Mouse (Mus musculus): ENCODE measurements around the gene Zc3h7a.
"Not testable (repeated sequence)": the region's sequence is repeated elsewhere in the genome, so short reads cannot be mapped to it uniquely, and the experiment has no call there.

Zc3h7a gene

DNA sequence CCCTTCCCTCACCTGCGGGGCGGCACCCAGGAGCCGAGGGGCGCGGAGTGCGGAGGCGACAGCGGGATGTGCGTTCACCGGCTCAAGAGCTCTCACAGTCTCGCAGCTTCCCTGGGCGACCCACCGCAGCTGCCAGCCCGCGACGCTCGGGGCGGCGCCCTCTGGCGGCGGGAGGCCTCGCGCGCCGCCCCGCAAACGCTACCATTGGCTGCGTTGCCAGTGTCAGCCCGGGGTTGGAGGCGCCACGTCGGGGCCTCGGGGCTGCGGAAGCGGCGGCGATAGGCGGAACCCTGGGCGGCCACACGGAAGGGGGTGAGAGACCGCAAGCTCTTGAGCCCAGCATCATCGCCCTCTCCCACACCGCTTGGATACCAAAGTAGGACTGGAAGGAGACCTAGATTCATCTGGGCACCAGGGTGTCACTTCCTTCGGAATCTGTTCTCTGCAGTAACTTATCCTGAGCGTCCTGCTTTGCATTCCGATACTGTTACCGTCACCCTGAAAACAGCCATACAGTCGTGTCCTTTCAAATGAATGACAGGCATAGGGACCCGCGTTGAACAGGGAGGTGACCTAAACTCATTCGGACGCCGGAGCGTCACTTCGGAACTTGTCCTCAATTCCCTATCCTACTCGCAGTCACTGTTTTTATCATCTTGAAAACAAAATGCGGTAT, at the start of gene Zc3h7a:
TSS of gene Zc3h7a (minus strand) at position 186 of the 676 bp plus-strand sequence.
- peak; percentile 76 for DNase-seq (ENCODE audit: low spot score)

DNA sequence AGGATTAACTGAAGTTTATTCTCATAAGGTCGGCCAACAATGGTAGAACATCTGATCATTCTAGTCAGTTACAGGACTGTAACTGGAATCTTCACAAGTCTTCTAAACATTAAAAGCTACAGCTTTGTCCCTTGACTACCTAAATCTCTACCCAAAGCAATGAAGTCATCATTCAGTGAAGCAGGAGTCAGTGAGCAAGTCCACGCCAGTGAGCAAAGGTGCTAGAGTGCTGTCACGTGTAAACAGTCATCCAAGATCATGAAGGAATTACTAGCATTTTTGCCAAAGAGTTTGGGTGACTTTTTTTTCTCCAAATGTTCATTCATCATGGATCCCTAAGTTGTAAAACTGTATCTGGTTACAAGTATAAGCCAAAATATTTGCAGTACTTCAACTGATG, 41.6 kb upstream of the Zc3h7a start:
- no peak for DNase-seq (ENCODE audit: low spot score)

DNA sequence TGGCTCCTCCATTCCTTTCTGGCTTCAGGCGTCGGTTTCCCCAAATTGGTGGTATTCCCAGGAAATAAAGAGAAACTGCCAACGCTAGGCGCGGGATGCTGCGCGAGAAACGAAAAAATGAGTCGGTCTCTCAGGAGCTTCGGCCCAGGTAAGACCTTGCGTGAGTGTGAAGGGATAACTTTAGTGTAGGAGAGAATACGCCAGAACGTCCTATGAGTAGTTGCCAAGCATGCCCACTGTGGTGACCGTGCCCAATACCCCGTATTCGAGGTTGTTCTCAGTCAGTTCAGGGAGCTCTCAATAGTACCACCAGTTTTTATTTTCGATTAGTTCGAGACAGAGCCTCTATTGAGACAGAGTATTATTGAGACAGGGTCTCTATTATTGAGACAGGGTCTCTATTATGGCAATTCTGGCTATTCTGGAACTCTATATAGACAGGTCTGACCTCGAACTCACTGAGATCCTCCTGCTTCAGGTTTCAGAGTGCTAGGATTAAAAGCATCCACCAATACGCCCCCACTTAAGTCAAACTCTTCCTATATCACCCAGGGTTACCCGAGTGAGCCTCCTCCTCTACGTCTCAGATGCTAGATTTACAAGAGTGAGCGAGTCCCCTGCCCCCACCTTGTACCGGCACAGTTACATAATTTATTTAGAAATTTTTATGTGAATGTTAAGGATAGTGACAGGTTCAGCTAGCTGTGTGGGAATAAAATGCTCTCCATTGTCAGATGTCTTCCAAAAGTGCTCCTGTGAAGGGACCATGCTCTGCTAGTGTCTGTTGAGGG, 27.6 kb upstream of the Zc3h7a start:
- no peak for DNase-seq (ENCODE audit: low spot score)

DNA sequence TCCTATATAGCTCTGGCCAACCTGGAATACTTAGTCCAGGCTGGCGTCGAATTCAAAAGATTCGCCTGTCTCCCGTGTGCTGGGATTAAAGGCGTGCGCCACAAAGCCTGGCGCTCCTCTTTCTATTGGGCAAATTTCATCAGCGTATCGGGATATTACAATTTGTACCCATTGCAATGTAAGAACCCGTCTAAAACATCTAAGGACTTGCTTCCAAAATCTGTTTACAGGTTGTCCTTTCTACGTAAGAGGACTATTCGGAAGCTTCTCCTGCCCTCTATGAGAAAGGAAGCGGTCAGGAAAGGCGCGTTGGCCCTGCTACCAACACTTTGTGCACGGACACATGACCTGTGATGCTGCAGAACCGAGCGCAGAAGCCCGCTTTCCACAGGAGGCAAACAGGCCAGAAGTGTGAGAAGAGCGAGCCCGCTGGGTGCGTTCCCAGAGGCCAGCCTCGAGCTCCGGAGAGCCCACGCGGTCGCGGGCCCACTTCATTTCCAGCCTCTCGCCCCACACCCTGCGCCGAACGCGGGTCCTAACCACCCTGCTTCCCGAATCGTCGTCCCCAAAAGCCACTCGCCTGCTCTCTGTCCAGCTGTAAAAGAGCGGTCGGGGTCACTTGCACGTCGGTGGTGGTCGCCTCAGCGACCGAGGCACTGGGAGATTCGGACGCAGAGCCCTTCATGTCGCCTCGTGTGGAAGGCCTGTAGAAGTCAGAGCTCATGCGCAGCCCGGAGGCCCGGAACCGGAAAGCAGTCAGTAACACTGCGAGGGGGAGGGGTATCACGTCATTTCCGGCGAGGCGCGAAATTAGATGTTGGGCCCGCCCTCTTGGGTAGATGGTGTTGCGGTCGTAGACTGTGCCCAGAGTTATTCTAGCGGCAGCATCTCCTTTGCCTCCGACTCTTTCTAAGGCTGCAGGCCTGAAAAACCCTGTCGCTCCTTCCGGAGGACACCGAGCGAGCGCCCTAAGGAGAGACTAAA, 26.7 kb upstream of the Zc3h7a start, which contains the start of gene Rsl1d1:
TSS of gene Rsl1d1 (minus strand) at position 761 of the 984 bp plus-strand sequence.
- DNase-seq (ENCODE audit: low spot score): peak; percentile 68

DNA sequence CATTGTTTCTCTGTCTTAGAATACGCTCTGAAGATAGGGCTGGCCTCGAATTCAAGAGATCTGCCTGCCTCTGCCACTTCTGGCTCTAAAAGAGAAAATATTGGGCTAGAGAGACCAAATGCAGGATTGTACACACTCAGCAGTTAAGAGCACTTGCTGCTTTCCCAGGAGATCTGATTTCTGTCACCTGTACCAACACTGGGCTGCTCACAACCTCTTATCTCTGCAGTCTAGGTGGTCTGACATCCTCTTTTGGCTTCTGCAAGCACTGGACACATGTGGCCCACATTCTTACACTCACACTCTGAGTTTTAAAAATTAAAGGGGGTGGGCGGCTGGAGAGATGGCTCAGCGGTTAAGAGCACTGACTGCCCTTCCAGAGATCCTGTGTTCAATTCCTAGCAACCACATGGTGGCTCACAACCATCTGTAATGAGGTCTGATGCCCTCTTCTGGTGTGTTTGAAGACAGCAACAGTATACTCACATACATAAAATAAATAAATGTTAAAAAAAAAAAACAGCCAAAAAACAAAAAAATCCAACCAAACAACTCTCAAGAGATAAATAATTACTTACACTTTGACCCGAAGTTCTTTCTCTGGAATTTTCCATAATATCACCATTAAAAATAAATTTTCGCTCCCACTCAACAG, 25.7 kb upstream of the Zc3h7a start:
- DNase-seq (ENCODE audit: low spot score): no peak

DNA sequence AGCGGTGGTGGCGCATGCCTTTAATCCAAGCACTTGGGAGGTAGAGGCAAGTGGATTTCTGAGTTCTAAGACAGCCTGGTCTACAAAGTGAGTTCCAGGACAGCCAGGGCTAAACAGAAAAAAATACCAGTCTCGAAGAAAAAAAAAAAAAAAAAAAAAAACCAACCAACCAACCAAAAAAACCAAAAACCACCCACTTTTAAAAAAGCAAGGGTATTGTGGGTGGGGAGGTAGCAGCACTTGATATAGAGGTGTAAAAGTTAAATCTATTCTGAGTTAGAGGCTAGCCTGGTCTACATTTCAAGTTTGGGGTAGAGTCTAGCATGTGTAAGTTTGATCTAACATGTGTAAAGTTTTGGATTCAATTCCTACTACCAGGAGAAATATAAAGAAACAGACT, 24.1 kb upstream of the Zc3h7a start:
- DNase-seq (ENCODE audit: low spot score): no peak

DNA sequence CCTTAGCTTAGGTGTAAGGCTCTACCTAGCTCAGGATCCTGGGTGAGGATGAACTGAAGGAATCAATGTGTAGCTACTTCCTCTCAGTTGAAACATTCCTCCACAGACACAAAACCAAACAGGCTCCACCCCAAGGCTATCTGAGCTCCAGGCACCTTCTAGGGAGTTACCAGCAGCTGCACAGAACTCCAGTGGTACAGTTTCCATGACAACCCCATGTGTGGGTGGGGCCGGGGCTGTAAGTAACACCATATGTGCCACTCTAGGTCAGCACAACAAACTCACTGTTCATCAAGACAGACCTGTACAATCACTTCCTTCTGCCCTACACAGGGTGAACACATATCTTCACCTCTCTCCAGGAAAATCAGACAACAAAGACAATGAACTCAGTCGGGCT, 22.3 kb upstream of the Zc3h7a start:
- no peak for DNase-seq (ENCODE audit: low spot score)

DNA sequence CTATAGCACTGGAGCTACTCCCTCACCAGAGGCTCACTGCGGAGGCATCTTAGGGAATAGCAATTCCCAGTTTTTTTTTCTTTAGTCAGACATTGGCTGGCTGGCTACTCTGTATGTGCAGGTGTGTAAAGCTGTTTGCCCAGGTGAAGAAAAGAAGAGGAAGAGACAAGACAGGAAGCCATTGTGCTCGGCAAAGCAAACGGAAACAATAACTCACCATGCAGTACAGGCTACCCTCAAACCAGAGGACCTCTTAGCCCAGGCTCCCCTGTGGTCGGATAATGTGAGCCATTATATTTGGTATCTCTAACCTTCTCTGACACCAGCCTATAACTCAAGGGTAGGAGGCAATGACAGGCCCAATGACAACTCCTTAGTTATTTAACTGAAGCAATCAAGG, 20.9 kb upstream of the Zc3h7a start:
- DNase-seq (ENCODE audit: low spot score): no peak

DNA sequence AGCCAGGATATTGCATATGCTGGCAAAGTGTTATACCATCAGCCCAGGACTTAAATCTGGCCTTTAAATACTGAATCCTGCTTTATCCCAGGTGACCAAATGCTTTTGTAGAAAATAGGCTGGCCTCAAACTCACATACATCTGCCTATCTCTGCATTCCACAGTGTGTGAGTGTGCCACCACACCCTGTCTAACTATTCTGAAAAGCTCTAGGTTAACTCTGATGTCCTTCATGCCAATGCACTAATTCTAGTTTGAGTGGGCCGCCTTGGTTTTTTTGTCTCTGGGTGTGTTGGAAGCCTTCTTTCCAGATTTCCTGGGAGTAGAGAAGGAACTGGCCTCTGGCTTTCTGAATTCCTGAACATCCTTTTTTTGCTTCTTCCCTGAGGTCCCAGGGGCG, 17.0 kb upstream of the Zc3h7a start:
- DNase-seq (ENCODE audit: low spot score): no peak

DNA sequence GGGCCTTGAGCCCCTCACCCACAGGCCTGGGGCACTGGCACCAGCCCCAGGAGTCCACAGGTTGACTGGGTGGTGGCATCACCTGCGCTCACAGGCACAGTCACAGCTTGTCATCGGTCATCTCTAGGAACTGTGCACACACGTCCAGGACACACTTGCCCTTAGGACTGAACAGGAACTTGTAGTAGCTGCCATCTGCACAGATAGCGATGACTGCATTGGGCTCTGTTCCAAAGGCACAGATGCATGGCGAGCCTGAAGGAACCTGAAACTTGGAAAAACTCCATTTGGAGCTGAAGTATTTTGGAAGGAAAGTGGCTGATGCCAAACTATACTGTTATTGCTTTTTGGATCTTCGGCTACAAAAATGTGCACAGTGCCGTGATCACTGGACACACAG, 14.0 kb upstream of the Zc3h7a start:
- DNase-seq (ENCODE audit: low spot score): no peak

DNA sequence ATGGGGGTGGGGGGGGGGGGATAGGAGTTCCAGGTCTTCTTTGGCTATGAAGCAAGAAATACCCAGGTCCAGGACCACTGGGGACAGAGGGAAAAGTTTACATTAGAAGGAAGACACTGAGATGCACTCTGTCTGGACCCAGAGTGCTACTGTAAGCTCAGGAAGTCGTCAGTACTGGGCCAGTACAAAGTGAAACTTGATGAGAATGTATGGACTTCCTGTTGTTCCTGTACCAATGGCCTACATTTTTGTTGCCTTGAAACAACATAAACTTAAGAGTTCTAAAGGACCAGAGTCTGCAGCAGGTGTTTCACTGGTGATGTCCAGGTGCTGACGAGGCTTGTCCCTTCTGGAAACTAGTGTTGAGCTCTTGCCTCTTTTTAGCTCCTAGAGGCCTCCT, 1.2 kb upstream of the Zc3h7a start:
- no peak for DNase-seq (ENCODE audit: low spot score)

DNA sequence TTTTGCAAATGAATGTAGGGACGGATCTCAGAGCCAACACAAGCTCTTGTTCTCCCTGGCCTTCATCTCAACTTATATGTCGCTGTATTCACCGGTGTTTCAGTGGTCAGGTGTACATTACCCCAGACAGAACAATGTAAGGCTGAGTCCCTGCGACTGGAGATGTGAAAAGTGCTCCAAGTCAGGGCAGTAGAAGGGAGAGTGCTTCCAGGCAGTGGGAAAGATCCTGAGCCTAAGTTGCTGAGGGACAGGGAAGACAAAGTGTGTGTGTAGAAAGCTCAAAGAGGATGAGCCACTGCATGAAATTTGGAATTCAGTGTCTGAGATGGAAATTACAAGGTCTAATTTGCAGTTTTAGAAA, 671 bp upstream of the Zc3h7a start:
- no peak for DNase-seq (ENCODE audit: low spot score)

DNA sequence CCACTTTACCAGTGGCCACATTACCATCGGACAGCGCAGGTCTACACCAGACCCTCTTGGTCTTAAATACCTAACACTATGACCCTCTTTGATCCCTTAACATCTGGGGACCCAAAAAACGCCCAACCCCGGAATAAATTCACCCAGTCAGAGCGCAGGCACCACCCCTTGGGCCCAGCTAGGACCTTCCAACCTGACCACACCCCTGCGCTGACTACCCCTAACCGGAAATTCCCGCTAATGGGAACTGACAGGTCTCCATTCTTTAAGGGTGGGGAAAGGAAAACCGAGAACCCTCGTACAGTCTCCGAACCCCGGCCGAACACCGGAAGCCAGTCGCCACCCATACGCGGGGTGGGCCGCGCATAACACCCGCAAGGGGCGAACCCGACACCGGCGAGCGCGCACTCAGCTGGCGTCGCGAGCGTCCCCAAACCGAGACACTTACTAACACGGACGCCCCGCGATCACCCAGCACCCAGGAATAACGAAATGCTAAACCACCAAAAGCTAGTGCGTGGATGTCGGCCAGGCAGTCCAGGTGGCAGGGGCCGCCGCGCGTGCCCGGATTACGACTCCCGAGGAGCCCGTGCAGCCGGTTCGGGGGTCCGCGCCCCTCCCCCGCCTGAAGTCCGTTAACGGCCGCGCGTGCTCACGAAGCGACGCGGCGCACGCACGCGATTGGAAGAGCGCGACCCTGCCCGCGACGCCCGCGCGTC, 545 bp downstream of the Zc3h7a start:
- DNase-seq (ENCODE audit: low spot score): peak; percentile 32

DNA sequence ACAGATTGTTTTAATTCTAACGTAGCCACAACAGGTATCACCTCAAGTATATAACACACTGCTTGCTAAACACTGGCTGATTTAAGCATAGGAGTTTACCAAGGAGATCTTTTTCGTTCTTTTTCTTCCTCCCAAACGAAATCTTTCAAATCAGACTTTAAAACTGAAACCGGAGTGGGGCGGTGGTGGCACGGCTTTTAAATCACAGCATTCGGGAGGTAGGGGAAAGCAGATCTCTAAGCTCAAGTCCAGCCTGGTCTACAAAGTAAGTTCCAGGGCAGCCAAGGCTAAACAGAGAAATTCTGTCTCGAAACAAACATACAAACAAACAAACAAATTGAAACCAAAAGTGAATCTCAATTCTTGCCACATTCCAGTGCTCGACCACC, 1.1 kb downstream of the Zc3h7a start:
- DNase-seq (ENCODE audit: low spot score): no peak

DNA sequence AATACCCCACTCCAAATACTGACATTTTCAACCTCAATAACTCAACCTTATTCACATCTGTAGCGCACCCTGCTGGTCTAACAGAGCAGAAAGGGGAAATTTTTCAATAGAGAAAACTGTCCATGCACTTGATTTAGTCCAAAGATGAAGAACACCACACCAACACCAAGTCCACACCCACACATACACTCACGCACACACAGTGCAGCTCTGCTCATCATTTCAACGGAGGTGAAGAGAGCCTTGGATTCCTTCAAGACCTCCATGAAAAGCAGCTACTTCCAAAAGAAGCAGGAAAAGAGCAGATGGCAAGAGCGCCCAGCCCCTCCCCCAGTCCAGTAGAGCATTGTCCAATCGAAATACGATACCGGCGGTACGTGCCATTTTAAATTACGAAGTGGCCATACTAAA, 1.5 kb downstream of the Zc3h7a start:
- peak; percentile 7 for DNase-seq (ENCODE audit: low spot score)

DNA sequence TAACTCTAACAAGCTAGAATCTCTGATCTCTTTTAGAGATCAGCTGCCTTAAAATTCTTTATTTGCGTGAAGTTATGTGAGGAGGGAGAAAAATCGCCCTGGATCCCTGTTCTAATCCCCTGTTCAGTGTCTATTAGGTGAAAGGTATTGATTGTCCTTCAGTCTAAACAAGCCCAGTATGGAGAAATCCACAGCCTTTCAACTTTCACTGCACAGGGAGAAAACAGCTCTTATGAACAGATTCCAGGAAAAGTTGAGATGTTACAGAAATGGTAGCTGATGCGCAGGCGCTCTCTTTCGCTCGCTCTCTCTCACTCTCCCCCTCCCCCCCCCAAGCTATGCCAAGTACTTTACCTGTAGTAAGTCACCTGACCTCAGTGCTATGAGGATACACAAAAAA, 4.5 kb downstream of the Zc3h7a start:
- DNase-seq (ENCODE audit: low spot score): no peak

DNA sequence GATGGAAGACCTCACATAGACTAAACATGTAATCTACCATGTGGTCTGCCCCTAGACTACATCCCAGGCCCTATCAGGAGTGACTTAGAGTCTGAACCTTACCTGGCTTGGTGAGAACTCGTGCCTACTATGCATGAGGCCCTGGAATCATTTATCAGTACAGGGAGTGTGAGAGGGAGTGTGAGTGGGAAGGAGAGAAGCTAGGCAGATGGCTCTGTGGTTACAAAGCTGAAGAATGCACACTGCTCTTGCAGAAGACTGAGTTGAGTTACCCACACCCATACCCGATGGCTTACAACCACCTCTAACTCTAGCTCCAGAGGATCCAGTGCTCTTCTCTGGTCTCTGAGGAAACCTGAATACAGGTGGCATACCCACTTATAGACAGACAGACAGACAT, 9.8 kb downstream of the Zc3h7a start:
- DNase-seq (ENCODE audit: low spot score): no peak

DNA sequence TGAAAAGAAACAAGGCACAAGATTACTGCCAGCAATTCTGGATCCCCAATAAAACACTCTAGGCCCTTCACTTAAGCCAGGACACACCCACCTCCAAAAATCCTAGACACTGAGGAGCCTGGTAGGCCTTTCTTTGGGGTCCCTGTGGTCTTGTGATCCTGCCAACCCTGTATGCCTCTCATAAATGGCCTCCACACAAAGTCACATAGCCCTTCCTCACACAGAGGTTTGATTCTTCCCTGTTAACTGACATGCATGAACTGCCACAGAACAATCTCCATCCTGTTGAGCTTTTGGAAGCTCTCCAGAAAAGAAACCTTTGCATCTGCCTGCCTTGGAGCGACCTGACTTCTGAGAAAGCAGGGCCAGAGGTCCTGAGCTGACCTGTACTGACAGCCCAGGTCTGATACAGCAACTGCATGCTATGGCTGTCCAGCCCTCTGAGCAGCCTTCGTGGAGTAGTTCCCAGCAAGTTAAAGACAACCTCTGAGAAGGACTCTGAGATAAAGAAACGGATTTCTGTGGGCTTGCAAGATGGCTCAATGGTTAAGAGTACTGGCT, 11.4 kb downstream of the Zc3h7a start:
- DNase-seq (ENCODE audit: low spot score): no peak

DNA sequence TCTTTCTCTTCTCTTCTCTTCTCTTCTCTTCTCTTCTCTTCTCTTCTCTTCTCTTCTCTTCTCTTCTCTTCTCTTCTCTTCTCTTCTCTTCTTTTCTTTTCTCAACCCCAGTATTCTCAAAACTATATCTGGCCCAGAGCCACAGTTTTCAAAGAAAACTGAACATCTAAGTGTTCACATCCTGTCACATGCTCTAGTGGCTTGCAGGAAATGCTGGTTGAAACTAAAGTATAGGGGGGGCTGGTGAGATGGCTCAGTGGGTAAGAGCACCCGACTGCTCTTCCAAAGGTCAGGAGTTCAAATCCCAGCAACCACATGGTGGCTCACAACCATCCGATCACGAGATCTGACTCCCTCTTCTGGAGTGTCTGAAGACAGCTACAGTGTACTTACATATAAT, 18.5 kb downstream of the Zc3h7a start:
- DNase-seq (ENCODE audit: low spot score): not testable (repeated sequence)

DNA sequence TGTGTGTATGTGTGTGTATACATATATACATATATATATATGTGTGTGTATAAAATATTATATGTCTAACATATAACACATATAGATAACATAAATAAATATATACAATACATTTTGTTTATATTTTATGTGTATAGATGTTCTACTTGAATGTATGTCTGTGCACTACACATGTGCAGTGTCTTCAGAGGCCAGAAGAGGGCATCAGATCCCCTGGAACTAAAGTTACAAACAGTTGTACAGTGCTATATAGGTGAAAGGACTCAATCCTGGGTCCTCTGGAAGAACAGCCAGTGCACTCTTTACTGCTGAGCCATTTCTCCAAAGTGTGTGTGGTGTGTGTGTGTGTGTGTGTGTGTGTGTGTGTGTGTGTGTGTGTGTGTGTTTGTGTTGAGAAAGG, 21.7 kb downstream of the Zc3h7a start:
- no peak for DNase-seq (ENCODE audit: low spot score)

Data from ovary, postnatal 10 days (tissue).